Mouse (Mus musculus): ENCODE measurements around the gene Rnf115. TPM values are rescaled to one million over a fixed set of nuclear protein-coding genes. Genes with fewer than 3 reads are reported as not detected.
"Not testable (repeated sequence)": the region's sequence is repeated elsewhere in the genome, so short reads cannot be mapped to it uniquely, and the experiment has no call there.

The Rnf115 gene
- total RNA-seq (2022): 10 to 100 TPM; 21.5 to 32.5 (median 27.8) TPM

DNA sequence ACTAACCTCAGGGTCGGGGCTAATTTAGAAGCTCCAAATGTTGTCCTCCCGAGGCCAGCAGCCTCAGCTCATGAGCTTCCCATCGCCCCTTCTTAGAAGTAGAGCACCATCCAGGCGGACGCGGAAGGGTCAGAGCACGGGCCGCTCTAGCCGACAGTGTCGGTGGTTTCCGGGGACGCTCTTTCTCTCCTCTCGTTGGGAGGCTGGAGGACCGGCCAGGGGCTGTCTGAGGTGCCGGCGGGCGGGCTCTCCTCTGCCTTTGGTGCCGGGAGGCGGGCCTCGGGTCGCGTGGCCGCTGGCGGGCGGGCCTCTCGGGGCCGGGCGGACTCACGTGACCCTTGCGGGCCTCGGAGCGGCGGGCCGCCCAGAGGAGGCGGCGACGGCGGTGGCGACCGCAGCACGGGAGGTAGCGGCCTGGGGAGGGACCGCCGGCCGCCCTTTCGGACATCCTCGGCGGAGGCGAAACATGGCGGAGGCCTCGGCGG lies at the start of gene Rnf115, which contains the start of gene Polr3c:
Rnf115 (plus strand) TSS at position 322 of the 485 bp plus-strand sequence.
Polr3c (minus strand) TSS at position 286 of the 485 bp plus-strand sequence.
- peak; percentile 97 for DNase-seq (ENCODE audit: low spot score)

DNA sequence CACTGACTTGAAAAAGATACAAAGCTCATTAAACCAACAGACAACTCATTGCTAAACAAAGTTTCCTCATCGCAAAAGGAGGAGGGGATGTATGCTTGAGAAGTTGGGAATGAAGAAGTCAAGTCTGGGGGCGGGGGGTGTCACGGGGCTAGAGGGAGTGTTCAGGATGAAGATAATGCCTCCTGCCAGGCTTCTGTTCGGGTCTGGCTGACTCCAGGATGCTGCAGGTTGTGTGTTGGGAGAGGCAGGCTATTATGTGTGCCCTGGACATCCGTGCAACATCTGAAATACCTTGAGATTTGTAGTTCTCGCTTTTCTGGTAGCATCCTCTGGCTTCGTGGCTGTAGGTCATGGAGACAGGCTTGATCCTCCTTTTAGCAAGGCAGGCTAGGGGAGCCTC lies 49.0 kb upstream of the Rnf115 start:
- no peak for DNase-seq (ENCODE audit: low spot score)

- no peak for DNase-seq (ENCODE audit: low spot score)
Measured at GRCm38 (mm10) chr3:96679159-96679674, 48.2 kb upstream of the Rnf115 start.

DNA sequence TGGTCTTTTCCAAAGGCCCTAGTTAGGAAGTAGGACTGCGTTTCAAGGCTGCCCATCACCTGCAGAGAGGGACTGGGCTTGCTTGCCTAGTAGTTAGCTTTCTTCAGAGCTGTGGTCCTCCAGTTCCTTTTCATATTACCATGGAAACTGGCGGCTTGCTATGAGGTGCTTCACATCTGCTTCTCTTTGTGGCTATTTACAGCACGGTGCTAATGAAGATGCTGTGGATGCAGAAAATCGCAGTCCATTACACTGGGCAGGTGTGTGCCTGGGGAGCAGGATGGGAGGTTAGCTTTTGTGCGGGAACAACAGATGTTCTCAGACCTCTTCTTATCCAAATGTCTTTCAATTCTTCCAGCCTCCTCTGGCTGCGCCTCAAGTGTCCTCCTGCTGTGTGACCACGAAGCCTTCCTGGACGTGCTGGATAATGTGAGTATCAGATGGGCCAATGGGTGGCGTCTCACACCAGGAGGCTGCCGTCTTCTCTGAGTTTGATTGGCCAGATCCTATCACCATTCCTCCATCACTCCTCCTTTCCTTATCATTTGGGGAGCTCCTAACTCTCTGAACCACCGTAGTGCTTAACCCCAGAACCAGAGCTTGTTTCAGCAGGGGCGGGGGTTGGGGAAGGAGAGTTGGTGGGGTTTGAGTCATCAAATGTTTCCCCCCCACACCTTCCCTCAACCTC lies 47.1 kb upstream of the Rnf115 start:
- no peak for DNase-seq (ENCODE audit: low spot score)

GRCm38 (mm10) chr3:96683496-96683895 lies 44.0 kb upstream of the Rnf115 start:
- DNase-seq (ENCODE audit: low spot score): no peak

DNA sequence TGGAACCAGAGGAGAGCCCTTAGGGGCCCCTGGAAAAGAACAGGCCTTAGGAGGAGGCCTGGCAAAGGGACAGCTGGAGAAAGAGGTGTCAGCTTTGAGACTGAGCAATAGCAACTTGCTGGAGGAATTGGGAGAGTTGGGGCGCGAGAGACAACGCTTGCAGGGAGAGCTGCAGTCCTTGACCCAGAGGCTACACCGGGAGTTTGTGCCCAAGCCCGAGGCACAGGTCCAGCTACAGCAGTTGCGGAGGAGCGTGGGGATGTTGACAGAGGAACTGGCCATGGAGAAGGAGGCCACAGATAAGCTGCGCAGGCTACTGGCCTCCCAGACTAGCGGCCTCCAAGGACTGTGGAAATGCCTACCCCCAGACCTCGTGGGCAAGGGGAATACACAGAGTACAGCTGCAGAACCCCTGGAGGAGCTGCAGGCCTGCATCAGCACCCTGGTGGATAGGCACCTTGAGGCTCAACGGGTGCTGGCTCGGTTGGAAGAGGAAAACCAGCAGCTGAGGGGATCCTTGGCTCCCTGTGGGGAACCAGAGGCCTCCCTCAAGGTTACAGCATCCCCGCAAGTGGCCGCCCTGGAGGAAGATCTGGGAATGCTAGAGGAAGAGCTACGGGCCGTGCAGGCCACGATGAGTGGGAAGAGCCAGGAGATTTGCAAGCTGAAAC lies 43.2 kb upstream of the Rnf115 start:
- DNase-seq (ENCODE audit: low spot score): no peak

- no peak for DNase-seq (ENCODE audit: low spot score)
Measured at GRCm38 (mm10) chr3:96684822-96685156, 42.7 kb upstream of the Rnf115 start.

- not testable (repeated sequence) for DNase-seq (ENCODE audit: low spot score)
Measured at GRCm38 (mm10) chr3:96686057-96686456, 41.4 kb upstream of the Rnf115 start.

DNA sequence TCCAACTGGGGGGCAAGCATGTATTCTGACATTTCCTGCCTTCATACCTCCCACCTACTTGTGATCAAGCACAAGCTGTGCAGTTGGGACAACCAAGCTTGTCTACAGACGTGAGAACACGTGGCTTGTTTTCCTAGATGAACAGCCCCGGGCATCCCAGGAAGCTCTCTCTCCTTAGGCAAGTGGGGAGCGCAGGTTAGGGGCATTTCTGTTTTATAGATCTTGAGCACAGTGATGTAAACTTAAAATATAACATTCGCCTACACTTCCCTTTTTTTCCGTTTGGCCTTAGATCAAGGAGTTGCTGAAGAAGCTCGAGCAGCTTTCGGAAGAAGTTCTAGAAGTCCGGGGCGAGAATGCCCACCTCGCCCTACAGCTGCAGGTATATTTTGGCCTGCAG lies 38.6 kb upstream of the Rnf115 start:
- DNase-seq (ENCODE audit: low spot score): no peak

GRCm38 (mm10) chr3:96690298-96690697 lies 37.2 kb upstream of the Rnf115 start:
- DNase-seq (ENCODE audit: low spot score): no peak

DNA sequence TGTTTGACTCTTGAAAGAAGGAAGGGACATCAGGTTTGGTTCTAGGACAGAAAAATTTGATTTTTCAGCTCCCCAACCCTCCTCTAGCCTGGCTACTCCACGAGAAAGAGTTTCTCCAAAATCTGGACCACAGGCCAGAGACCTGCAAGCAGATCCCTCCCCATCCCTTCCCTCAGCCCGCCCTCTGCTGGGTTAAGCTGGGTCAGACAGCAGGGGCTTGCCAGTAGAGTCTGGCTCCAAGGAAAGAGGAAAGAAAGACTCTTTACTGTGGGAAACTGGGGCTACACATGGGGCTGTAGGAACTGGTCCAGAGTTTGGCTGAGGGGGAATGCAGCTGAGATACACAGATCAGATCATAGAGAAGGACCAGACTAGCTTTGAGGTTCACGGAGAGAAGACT lies 35.0 kb upstream of the Rnf115 start:
- DNase-seq (ENCODE audit: low spot score): no peak

DNA sequence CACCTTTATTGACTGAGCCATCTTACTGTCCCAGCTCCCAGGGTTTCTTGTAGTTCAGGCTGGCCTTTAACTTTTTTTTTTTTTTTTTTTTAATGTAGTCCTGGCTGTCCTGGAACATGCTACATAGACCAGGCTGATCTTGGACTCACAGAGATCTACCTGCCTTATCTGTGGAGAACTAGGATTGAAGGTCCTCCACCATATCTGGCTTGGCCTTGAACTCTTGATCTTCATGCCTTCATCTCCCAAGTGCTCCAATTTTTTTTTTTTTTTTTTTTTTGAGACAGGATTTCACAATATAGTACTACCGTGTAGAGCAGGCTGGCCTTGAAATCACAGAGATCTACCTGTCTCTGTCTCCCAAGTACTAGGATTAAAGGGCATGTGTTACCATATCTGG lies 33.9 kb upstream of the Rnf115 start:
- no peak for DNase-seq (ENCODE audit: low spot score)

DNA sequence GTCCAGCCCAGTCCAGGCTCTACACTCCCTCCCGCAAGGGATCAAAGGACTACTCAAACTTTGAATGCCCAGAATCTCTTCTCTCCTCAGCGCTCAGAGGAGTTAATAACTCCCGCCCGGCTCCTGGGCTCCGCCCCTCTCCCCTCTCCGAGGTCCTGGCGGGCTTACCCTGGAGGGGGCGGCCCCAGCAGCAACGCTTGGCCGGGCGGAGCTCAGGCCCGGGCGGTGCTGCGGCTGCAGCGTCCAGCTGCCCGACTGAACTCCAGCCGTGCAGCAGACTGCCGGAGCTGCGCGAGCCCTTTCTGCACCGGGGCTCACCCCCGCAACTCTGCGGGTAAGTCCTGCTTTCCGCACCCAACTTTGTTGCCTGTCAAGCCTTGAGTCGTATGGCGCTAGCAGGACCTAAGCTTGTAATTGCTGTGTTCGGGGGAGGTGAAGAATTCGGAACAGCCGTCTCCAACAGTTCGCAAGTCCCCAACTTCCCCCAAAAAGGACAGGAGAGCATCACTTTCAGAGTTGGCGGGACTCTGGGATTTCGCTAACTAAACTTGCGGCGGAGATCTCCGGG lies 31.2 kb upstream of the Rnf115 start, which contains the start of gene Pias3:
Pias3 (plus strand) TSS at position 187 of the 568 bp plus-strand sequence.
- DNase-seq (ENCODE audit: low spot score): peak; percentile 81

DNA sequence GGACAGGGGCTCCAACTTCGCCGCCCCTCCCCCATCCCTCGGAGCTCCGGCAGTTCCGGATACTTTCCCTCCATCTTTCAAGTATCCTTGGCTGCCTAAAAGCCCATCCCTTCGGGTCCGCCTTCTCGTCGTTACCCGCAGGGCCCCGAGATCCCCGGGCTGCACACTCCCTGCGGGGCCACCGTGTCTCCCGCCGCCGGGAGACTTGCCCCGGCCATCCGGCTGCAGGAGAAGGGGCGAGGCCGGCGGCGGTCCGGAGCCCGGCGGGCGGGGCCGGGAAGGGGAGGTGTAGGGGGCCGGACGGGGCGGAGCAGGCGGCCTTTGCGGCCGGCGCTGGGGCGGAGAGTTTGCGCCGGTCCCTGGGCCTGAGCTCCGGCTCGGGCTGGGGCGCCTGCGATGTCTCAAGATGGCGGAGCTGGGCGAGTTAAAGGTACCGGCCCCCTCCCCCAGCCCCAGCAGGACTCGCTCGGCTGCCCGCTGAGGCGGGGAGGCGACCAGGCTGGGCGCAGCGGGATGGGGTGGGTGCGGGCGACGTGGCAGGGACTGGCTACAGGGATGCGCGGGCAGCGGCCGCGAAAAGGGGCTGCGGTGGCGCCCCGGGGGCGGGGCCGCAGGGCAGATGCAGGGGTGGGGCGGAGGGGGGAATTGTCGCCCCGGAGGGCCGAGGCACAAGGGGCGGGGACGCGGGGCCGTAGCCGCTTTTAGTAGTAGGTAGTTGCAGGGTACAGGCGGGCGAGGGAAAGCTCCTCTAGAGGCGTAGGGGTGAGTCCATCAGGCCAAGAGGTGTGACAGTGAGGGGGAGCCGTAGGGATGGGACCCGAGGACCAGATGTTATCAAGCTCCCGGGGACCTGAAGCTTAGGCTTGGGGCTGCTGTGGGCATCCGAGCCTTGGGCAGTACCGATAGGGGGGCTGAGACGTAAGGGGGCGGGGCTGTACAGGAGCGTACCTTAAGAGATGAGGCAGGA lies 30.4 kb upstream of the Rnf115 start:
- DNase-seq (ENCODE audit: low spot score): peak; percentile 89

DNA sequence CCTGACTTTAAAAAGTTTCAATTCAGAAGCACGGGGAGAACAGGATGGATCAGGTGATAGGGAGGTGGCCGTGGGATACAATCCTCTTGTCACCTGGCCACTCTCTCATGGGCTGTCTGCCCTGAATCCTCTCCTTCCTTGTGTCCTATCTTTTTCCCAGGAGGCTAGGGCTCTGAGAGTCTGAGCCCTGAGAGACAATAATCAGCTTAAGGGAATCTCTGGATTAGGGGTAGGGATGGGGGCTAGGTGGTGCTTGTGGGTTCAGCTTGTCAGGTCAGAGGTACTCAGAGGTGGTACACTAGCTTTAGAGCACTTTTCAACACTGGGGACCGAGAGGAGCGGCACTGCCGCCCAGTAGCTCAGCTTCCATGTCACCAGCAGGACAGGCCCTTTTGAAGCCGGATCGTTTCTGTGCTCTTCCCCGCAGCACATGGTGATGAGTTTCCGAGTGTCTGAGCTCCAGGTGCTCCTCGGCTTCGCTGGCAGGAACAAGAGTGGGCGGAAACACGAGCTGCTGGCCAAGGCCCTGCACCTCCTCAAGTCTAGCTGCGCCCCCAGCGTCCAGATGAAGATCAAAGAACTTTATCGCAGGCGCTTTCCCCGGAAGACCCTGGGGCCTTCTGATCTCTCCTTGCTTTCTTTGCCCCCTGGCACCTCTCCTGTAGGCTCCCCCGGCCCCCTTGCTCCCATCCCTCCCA lies 28.3 kb upstream of the Rnf115 start:
- DNase-seq (ENCODE audit: low spot score): no peak

GRCm38 (mm10) chr3:96700376-96700775 lies 27.1 kb upstream of the Rnf115 start:
- DNase-seq (ENCODE audit: low spot score): no peak

GRCm38 (mm10) chr3:96701003-96701402 lies 26.5 kb upstream of the Rnf115 start:
- no peak for DNase-seq (ENCODE audit: low spot score)

DNA sequence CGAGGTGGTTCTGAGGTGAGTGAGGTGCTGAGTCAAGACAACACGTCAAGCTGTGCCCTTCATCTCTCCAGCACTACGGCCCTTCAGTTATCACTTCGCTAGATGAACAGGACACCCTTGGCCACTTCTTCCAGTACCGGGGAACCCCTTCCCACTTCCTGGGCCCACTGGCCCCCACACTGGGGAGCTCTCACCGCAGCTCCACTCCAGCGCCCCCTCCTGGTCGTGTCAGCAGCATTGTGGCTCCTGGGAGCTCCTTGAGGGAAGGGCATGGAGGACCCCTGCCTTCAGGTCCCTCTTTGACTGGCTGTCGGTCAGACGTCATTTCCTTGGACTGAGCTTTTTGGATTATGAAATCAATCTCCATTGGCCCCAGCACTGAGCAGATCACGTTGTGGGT lies 22.7 kb upstream of the Rnf115 start:
- no peak for DNase-seq (ENCODE audit: low spot score)

DNA sequence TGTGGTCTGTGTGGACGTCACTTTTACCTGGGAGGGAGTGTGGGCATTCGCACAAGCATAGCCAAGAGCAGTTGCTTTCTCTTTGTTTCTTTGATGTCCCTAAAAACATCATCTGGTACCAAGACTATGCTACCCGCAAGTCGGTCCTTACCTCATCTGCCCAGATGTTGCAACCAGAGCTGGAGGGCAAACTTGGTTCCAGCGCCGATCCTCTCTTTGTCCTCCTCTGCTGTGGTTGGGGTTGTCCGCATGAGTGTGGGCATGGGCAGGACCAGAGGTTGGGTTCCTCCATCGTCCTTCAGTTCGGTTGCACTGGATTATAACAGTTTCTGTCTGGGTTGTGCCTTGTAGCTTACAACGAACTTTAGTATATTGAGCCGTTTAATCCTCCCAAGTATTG lies 21.2 kb upstream of the Rnf115 start:
- no peak for DNase-seq (ENCODE audit: low spot score)

DNA sequence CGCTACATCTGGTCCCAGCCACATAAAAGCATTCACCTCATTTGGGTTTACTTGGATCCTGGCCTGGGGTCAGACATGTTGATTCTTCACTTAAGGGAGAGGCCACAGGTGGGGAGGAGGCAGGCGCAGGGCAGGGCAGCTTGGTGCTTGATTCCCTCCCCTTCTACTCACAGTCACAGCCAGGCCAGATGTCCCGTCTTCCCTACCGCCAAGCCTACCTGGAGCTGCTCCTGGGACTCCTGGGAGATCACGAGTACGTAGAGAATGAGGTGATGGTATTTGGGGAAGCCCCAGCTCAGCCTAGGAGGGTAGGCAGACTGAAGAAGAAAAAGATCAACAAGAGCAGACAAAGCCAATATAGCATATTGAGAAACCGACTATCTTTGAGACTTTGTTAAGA lies 20.5 kb upstream of the Rnf115 start:
- DNase-seq (ENCODE audit: low spot score): no peak

All from heart, adult 8-10 months (tissue).